13 mouse cellular contexts compared by ENCODE assay signal in genomic region chr10:42056486-42057230, GRCm38 (mm10). TPM values are rescaled to one million over a fixed set of nuclear protein-coding genes. Genes with fewer than 3 reads are reported as not detected.
DNase-seq lines count a peak whose midpoint lies in the region; ATAC-seq and TF ChIP-seq lines count a peak whose summit lies in the region.
"Had no signal": no experiment of that assay in that cellular context is flagged by ENCODE, and none has a peak within 500 bp of the region (broad histone marks: within the 10 kb centered on the region; RNA-seq: fewer than 3 reads in every experiment).

No protein-coding gene starts in this region.

- no peak for DNase-seq in kidney, adult 2 months
- DNase-seq in thymus, postnatal 4 days: peak; percentile 28
- no peak for DNase-seq in thymus, postnatal 14 days
- no peak for DNase-seq in left cerebral cortex, adult 2 months (ENCODE audit: extremely low spot score in 1 of 2, low spot score in 2 of 2)
- no peak for DNase-seq in layer of hippocampus, adult 2 months (ENCODE audit: low spot score in 2 of 2)
- DNase-seq: cerebellum, adult 9-11 months; layer of hippocampus, postnatal 36 days had no signal

- WGBS in kidney, embryonic 14.5 days: 73% methylated on average over 18 of the region's 18 CpGs
- WGBS in kidney, adult 2 months: 87% methylated on average over 18 of the region's 18 CpGs
- WGBS in limb, embryonic 15.5 days: 55% methylated on average over 18 of the region's 18 CpGs

- intact Hi-C loops in left cerebral cortex, adult 2 months (cut with DNase I): no loop called here

- H3K4me2 ChIP-seq in kidney, embryonic 14.5 days (replicated peaks; ENCODE audit: low read depth, low read length): no peak overlapping the region; the same call in 1 of the 2 replicates
- peak overlapping the region; percentile 41; the same call in 1 of the 2 replicates for H3K4me2 ChIP-seq in limb, embryonic 15.5 days
- H3K4me2 ChIP-seq: forebrain, embryonic 13.5 days had no signal

- ATAC-seq in kidney, embryonic 14.5 days (ENCODE audit: low FRiP score, low TSS enrichment): no peak
- no peak for ATAC-seq in limb, embryonic 15.5 days (ENCODE audit: insufficient number of reproducible peaks, low FRiP score, low TSS enrichment, low read depth)
- ATAC-seq: forebrain, embryonic 13.5 days; intestine, postnatal 0 days; midbrain, embryonic 16.5 days had no signal

- TF ChIP-seq POLR2A in kidney, adult 2 months (IDR thresholded peaks at IDR 0.05; ENCODE audit: low read depth, low read length): no peak

- H3K4me1 ChIP-seq in kidney, embryonic 14.5 days (ENCODE audit: control insufficient read depth, insufficient read depth, low read length): peaks cover 6% of the 10 kb centered on the region; the same call in 1 of the 2 replicates
- no peaks in the 10 kb centered on the region for H3K4me1 ChIP-seq in kidney, adult 2 months (ENCODE audit: control insufficient read depth, insufficient read depth, low read length)
- peaks cover 26% of the 10 kb centered on the region for H3K4me1 ChIP-seq in limb, embryonic 15.5 days
- H3K4me1 ChIP-seq: forebrain, embryonic 13.5 days had no signal

- no peak overlapping the region for H3K4me3 ChIP-seq in kidney, embryonic 14.5 days (ENCODE audit: low read length)
- H3K4me3 ChIP-seq in kidney, adult 2 months (ENCODE audit: insufficient read depth, low read depth, low read length): no peak overlapping the region
- H3K4me3 ChIP-seq in limb, embryonic 15.5 days: no peak overlapping the region
- no peak overlapping the region for H3K4me3 ChIP-seq in left cerebral cortex, adult 2 months
- no peak overlapping the region for H3K4me3 ChIP-seq in layer of hippocampus, adult 2 months
- H3K4me3 ChIP-seq: embryonic facial prominence, embryonic 10.5 days; forebrain, embryonic 13.5 days had no signal

- no peaks in the 10 kb centered on the region for H3K36me3 ChIP-seq in kidney, embryonic 14.5 days (ENCODE audit: control insufficient read depth, insufficient read depth, low read length)
- no peaks in the 10 kb centered on the region for H3K36me3 ChIP-seq in kidney, adult 2 months (ENCODE audit: control insufficient read depth, insufficient read depth, low read length)
- no peaks in the 10 kb centered on the region for H3K36me3 ChIP-seq in limb, embryonic 15.5 days
- H3K36me3 ChIP-seq: embryonic facial prominence, embryonic 10.5 days had no signal

- no peak overlapping the region for H3K27ac ChIP-seq in kidney, embryonic 14.5 days (ENCODE audit: low read depth, low read length)
- H3K27ac ChIP-seq in kidney, adult 2 months (ENCODE audit: insufficient read depth, low read depth, low read length): no peak overlapping the region
- H3K27ac ChIP-seq in limb, embryonic 15.5 days: no peak overlapping the region
- no peak overlapping the region for H3K27ac ChIP-seq in left cerebral cortex, adult 2 months
- no peak overlapping the region for H3K27ac ChIP-seq in layer of hippocampus, adult 2 months
- H3K27ac ChIP-seq: embryonic facial prominence, embryonic 10.5 days; forebrain, embryonic 13.5 days had no signal

- H3K27me3 ChIP-seq in kidney, embryonic 14.5 days (ENCODE audit: control insufficient read depth, insufficient read depth, low read length): no peaks in the 10 kb centered on the region
- no peaks in the 10 kb centered on the region for H3K27me3 ChIP-seq in kidney, adult 2 months (replicated peaks; ENCODE audit: control insufficient read depth, insufficient read depth, low read length)
- no peaks in the 10 kb centered on the region for H3K27me3 ChIP-seq in limb, embryonic 15.5 days
- H3K27me3 ChIP-seq: forebrain, embryonic 13.5 days had no signal

- peak overlapping the region; percentile 34; the same call in 1 of the 2 replicates for H3K9ac ChIP-seq in kidney, embryonic 14.5 days (ENCODE audit: low read depth, low read length)
- no peak overlapping the region for H3K9ac ChIP-seq in limb, embryonic 15.5 days
- H3K9ac ChIP-seq: forebrain, embryonic 13.5 days had no signal

- H3K9me3 ChIP-seq in kidney, embryonic 14.5 days (ENCODE audit: control insufficient read depth, low read length): no peaks in the 10 kb centered on the region
- H3K9me3 ChIP-seq in limb, embryonic 15.5 days: no peaks in the 10 kb centered on the region
- H3K9me3 ChIP-seq: embryonic facial prominence, embryonic 10.5 days; forebrain, embryonic 13.5 days had no signal

- no peak for TF ChIP-seq CTCF in kidney, adult 2 months (conservative IDR thresholded peaks at IDR 0.05; ENCODE audit: insufficient read depth, insufficient read length, low read depth, low read length)
- TF ChIP-seq CTCF in left cerebral cortex, adult 2 months (IDR thresholded peaks at IDR 0.05): no peak
- TF ChIP-seq CTCF in layer of hippocampus, adult 2 months (conservative IDR thresholded peaks at IDR 0.05): no peak

RNA-seq across cellular contexts. Expression of gene Armc2, which starts 38.4 kb away (rescaled TPM):
- polyA plus RNA-seq in kidney, embryonic 14.5 days (2014; fragmentation: Nextera tagmentation; extraction: Ambion mirVana): 0.42 and 1.8 TPM in 2 replicates
- polyA plus RNA-seq in kidney, adult 2 months (2012; rRNA removed): 0.24 and 0.50 TPM in 2 replicates
- polyA plus RNA-seq in limb, embryonic 15.5 days (2015; fragmentation: Nextera tagmentation; extraction: Ambion mirVana): 3.6 and 3.8 TPM in 2 replicates
- 10 to 100 TPM; 12.6 to 14.1 TPM for total RNA-seq in left cerebral cortex, adult 2 months (2021)
- total RNA-seq in layer of hippocampus, adult 2 months (2021): 10 to 100 TPM; 11.1 to 11.8 TPM
